Mouse (Mus musculus): Measurements from ENCODE around the gene Fem1a. TPM values are rescaled to one million over a fixed set of nuclear protein-coding genes. Genes with fewer than 3 reads are reported as not detected.
A peak's percentile ranks its signal among the peaks of the same experiment; 100 is the strongest.

Gene Fem1a
- total RNA-seq, 2 experiments from 2014 or later: 102 to 105 TPM

GRCm38 (mm10) chr17:56293291-56293690, 36.7 kb downstream of the Fem1a start:
- no peak for DNase-seq (ENCODE audit: low spot score)
- intact Hi-C loops (cut with DNase I): loop anchor here (2.0 kb wide), 1 partner anchor 16 kb away; the partner anchor contains the start of gene Ticam1

- DNase-seq (ENCODE audit: low spot score): no peak
- intact Hi-C loops (cut with DNase I): no loop called here
Observed at GRCm38 (mm10) chr17:56294241-56294640, 37.6 kb downstream of the Fem1a start.

- intact Hi-C loops (cut with DNase I): no loop called here
- DNase-seq (ENCODE audit: low spot score): no peak
Observed at GRCm38 (mm10) chr17:56296201-56296600, 39.6 kb downstream of the Fem1a start.

- DNase-seq (ENCODE audit: low spot score): no peak
- intact Hi-C loops (cut with DNase I): no loop called here
Observed at GRCm38 (mm10) chr17:56298238-56298637, 41.6 kb downstream of the Fem1a start.

- intact Hi-C loops (cut with DNase I): no loop called here
- no peak for DNase-seq (ENCODE audit: low spot score)
Observed at GRCm38 (mm10) chr17:56300186-56300585, 43.6 kb downstream of the Fem1a start, which contains the start of gene Arrdc5. TSS of gene Arrdc5 (minus strand) at chr17:56300286.

- DNase-seq (ENCODE audit: low spot score): no peak
- intact Hi-C loops (cut with DNase I): no loop called here
Observed at GRCm38 (mm10) chr17:56302363-56302996, 45.9 kb downstream of the Fem1a start.

GRCm38 (mm10) chr17:56303160-56303846, 46.7 kb downstream of the Fem1a start, which contains the start of gene Uhrf1:
TSS of gene Uhrf1 (plus strand) at chr17:56303321.
- intact Hi-C loops (cut with DNase I): no loop called here

GRCm38 (mm10) chr17:56303847-56304586, 47.4 kb downstream of the Fem1a start:
- intact Hi-C loops (cut with DNase I): no loop called here

More at GRCm38 (mm10) chr17:56303160-56303846, 46.7 kb downstream of the Fem1a start, which contains the start of gene Uhrf1:
- peak; percentile 55 for DNase-seq (ENCODE audit: low spot score)

GRCm38 (mm10) chr17:56304718-56305117, 48.1 kb downstream of the Fem1a start:
- no peak for DNase-seq (ENCODE audit: low spot score)
- intact Hi-C loops (cut with DNase I): no loop called here

More at GRCm38 (mm10) chr17:56303847-56304586, 47.4 kb downstream of the Fem1a start:
- DNase-seq (ENCODE audit: low spot score): peak; percentile 93

GRCm38 (mm10) chr17:56305156-56305555, 48.5 kb downstream of the Fem1a start:
- intact Hi-C loops (cut with DNase I): no loop called here

GRCm38 (mm10) chr17:56305826-56306225, 49.2 kb downstream of the Fem1a start:
- intact Hi-C loops (cut with DNase I): no loop called here
- no peak for DNase-seq (ENCODE audit: low spot score)

More at GRCm38 (mm10) chr17:56305156-56305555, 48.5 kb downstream of the Fem1a start:
- DNase-seq (ENCODE audit: low spot score): no peak

- intact Hi-C loops (cut with DNase I): no loop called here
- no peak for DNase-seq (ENCODE audit: low spot score)
Observed at GRCm38 (mm10) chr17:56308088-56308487, 51.5 kb downstream of the Fem1a start.

GRCm38 (mm10) chr17:56309191-56309945, 52.8 kb downstream of the Fem1a start:
- DNase-seq (ENCODE audit: low spot score): no peak
- intact Hi-C loops (cut with DNase I): no loop called here

Small RNA genes within 50 kb of the gene (microRNA-seq; reads per million reads assigned to microRNA genes)
- gene Mir7b: 46.7 reads per million, percentile 48 among the genes with 10 or more reads in this experiment

Other genes starting within 250 kb of the Fem1a start
- 10 to 100 TPM; 17.6 to 19.8 TPM for gene Sh3gl1, start 220.2 kb upstream of the Fem1a start, total RNA-seq (2021)
- gene Chaf1a, start 216.4 kb upstream of the Fem1a start, total RNA-seq (2021): 1 to 10 TPM in 1 of 2 experiments, under 1 TPM in 1; 0.95 to 1.2 TPM
- 10 to 100 TPM; 49.7 to 51.5 TPM for gene Ubxn6, start 181.8 kb upstream of the Fem1a start, total RNA-seq (2021)
- gene Hdgfl2, start 177.2 kb upstream of the Fem1a start, total RNA-seq (2021): 10 to 100 TPM; 33.6 to 36.4 TPM
- gene Plin4, start 147.0 kb upstream of the Fem1a start, total RNA-seq (2021): 100 to 1,000 TPM; 135 to 136 TPM
- gene Plin5, start 139.2 kb upstream of the Fem1a start, total RNA-seq (2021): 100 to 1,000 TPM; 143 to 166 TPM
- gene Lrg1, start 134.8 kb upstream of the Fem1a start, total RNA-seq (2021): 10 to 100 TPM; 53.8 to 55.0 TPM
- 1 to 10 TPM; 7.3 to 8.8 TPM for gene Sema6b, start 116.5 kb upstream of the Fem1a start, total RNA-seq (2021)
- gene Tnfaip8l1, start 94.3 kb upstream of the Fem1a start, total RNA-seq (2021): 1 to 10 TPM; 2.2 to 2.5 TPM
- gene Mydgf, start 72.9 kb upstream of the Fem1a start, total RNA-seq (2021): 10 to 100 TPM; 30.2 to 33.0 TPM
- gene Dpp9, start 37.9 kb upstream of the Fem1a start, total RNA-seq (2021): 10 to 100 TPM; 37.1 to 39.1 TPM
- gene Ticam1, start 20.0 kb downstream of the Fem1a start, total RNA-seq (2021): 1 to 10 TPM; 7.6 to 9.8 TPM
- 100 to 1,000 TPM; 154 to 171 TPM for gene Plin3, start 36.1 kb downstream of the Fem1a start, total RNA-seq (2021)
- not detected for gene Arrdc5, start 43.5 kb downstream of the Fem1a start, total RNA-seq (2021)
- gene Uhrf1, start 46.5 kb downstream of the Fem1a start, total RNA-seq (2021): 1 to 10 TPM; 3.7 to 4.3 TPM
- 10 to 100 TPM; 37.9 to 38.1 TPM for gene Kdm4b, start 69.3 kb downstream of the Fem1a start, total RNA-seq (2021)
- gene Ptprs, start 219.7 kb downstream of the Fem1a start, total RNA-seq (2021): 10 to 100 TPM; 42.2 to 52.2 TPM